Mouse (Mus musculus) lung, postnatal 14 days (tissue): ENCODE measurements at regions not wholly inside any gene's neighbourhood (a gene's known extent, or its start where the extent isn't known, plus 50 kb on each side); places are given as distances from the start of the nearest gene placed in this dataset.

ENCODE experiments used
- DNase-seq: peaks from one replicate; pipeline ENCODE4 v3.0.0; 2021

DNA sequence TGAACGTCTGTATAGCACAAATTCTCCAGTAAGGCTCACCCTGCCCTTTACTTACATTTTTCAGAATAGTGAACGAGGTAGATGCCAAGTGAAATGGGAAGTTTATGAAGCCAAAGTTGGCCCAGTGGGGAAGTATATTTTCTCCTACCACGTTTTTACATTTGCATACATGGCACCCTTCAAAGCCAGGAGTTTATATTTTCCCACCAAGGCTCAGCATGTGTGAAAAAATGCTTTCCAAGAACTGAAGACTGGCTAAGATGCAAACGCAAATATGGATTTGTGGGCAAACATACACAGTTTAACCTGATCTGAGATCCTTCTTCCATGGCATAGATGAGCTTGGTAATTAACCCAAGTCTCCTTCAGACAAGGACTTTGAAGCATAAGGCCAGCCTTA lies 2209.4 kb upstream of the Gm7489 start:
- DNase-seq = no peak

GRCm38 (mm10) chr15:51676694-51677093 lies 2208.0 kb upstream of the Gm7489 start:
- no peak for DNase-seq

DNA sequence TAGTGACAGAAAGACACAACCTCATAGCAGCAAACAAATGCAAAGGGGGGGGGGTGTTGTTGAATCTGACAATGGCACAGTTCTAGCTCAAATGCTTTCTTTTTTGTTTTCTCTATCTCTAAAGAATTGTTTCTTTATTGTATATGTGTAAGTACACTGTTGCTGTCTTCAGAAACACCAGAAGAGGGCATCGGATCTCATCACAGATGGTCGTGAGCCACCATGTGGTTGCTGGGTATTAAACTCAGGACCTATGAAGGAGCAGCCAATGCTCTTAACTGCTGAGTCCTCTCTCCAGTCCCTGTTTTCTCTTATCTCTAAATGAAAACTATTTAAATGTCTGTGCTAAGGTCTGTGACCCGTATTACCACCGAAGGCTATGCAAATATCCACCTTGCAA lies 2207.4 kb upstream of the Gm7489 start:
- DNase-seq = no peak

DNA sequence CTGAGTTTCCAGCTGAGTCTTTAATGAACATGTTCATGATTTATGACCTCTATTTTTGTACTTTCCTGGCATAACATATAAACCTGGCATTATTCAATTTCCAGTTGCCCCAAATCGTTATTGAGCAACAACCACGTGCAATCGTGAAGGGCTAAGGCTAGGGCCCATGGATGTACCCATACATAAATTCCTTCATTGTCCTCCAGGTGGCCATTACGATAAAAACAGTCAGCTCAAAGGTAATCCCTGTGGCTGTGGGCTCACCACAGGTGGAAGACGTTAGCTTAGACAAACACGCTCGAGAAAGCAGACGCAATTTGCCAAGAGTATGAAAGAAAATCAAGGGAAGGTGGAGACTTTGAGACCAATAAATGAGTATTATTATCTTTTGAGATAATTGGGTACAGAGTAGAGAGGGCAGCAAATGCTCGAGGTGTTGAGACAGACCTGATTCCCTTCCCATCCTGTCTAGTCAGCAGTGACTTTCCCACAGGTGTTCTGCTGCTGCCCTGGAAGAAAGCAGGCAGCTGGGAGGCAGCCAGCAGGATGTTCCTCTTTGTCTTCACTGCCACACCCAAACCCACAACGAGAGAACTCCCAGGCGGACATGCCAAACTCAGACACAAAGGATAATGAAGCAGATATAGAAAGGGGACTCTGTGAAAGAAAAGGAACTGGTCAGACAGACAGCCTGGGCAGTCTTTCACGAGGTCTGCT lies 2205.4 kb upstream of the Gm7489 start:
- DNase-seq = no peak

- DNase-seq = no peak
These were observed 2204.2 kb upstream of the Gm7489 start for GRCm38 (mm10) chr15:51680494-51680893.

DNA sequence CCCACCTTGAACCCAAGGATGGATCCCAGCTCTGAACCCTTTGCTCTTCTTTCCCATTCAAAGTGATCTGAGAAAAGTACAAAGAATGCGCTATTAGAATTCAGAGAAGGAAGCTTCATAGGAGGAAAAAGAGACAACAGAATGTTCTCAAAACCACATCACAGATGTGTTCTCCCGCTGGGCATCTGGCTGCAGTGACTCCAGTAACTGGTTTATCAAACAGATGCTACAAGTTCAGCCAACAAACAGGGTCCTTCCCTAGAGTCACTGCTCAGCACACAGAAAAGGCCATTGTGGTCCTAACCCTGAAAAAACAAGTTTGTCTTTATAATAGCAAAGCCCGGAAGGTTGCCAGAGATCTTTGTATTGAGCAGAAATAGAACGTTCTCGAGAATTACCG lies 2203.5 kb upstream of the Gm7489 start:
- DNase-seq = no peak

- no peak for DNase-seq
These were observed 2202.4 kb upstream of the Gm7489 start for GRCm38 (mm10) chr15:51682331-51682730.

GRCm38 (mm10) chr15:51687007-51687540 lies 2197.6 kb upstream of the Gm7489 start:
- DNase-seq = no peak

- DNase-seq = no peak
These were observed 2195.2 kb upstream of the Gm7489 start for GRCm38 (mm10) chr15:51689498-51689897.

DNA sequence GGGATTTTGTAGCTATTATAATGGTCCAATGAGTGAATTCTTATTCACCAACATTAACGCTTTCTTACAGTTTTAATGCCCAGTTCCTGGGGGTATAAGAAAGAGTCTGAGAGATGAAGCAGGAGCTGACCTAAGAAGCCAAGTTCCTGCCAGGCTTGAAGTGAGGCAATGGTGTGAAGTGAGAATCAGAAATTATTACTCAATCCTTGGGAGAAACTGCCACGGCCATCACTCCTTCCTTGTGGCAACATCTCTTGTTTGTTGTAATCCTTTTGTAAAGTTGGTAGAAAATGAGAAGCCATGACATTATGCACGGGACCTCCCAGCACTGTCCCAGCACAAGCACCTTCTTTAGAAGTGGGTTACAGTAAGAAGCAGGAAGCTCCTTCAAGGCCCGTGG lies 2192.0 kb upstream of the Gm7489 start:
- no peak for DNase-seq

- peak; percentile 71 for DNase-seq
These were observed 2188.2 kb upstream of the Gm7489 start for GRCm38 (mm10) chr15:51696344-51697016.

GRCm38 (mm10) chr15:51704198-51704597 lies 2180.5 kb upstream of the Gm7489 start:
- no peak for DNase-seq

- DNase-seq = peak; percentile 25
These were observed 2174.6 kb upstream of the Gm7489 start for GRCm38 (mm10) chr15:51709871-51710655.

- DNase-seq = no peak
These were observed 2163.8 kb upstream of the Gm7489 start for GRCm38 (mm10) chr15:51720873-51721308.

GRCm38 (mm10) chr15:51721363-51721762 lies 2163.3 kb upstream of the Gm7489 start:
- no peak for DNase-seq

DNA sequence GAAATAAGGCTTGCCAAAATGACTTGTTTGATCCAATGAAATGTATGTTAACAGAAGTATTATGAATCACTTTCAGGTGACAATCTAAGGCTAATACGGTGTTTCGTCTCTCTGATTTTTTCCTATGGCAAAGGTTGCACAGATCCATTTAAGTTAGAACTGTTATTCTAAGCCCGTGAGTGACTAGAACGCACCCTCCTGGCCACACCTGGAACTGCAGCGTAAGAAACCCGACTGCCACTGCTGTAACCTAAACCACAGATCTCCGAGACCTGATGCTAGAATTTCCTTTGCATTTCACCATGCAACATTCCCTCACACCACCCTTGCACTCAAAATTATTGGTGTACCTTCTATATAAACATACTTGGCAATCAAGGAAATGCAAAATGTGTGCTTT lies 2160.6 kb upstream of the Gm7489 start:
- DNase-seq = no peak

DNA sequence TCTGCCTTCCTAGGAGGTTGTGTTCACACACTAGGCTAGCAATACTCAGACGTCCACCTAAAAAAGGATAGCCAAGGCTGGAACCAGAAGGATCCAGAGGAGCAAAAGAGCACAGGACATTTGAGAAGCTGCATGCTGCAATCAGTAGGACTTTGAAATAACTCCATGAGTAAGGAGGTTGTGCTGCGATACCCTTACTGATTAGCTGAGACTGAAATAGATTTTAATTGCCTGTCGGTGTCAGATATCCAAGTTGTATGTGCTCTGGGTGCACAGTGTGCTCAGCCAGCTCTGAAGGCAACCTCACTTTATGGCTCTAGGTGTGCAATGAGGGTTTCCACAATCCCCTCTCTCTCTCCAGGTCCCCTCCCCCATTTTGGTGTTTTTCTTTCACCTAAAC lies 2159.2 kb upstream of the Gm7489 start:
- DNase-seq = no peak

DNA sequence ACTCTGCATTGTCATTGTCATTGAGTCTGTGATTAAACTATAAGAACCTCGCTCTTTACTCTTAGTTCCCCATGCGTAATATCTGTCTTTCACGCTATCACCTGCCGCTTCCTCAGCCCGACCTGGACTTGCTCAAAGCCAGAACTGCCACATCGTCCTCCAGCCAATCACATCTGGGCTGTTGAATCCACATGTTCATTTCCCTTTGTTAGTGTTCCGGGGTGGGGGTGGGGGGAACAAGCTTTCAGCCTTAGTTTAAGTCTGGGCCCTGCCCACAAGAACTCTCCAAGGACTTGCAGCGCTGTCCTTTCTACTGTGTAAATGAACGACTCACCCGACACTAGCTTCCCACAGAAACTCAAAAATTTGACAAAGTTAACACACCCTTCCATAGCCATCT lies 2154.6 kb upstream of the Gm7489 start:
- no peak for DNase-seq

DNA sequence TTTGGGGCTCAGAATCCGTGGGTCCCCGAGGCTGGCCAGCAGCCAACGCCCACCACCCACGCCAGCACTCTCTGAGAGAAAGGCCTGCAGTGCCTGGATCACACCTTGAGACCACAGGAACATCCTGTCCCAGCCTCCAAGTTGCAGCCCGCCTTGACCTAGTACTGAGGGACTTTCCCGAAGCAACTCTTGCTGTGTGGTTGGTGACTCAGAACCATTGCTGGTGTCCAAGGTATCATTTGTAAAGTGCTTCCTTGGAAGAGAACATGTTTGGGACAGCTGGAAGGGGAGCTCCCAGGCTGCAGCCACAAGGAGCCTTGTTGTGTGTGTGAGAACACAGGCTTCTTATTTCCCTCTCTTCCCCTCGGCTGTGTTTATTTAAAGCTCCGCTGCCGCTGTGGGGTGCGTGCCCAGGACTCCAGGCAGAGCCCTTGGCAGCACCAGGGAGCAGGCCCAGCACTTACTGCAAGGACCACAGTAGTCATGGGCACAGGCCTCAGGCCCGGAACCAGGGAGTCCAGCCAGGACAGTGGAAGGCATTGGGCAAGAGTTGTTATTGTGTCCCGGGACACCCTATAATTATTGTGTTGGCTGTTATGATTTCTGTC lies 2153.8 kb upstream of the Gm7489 start:
- DNase-seq = peak; percentile 34

GRCm38 (mm10) chr15:51734194-51734593 lies 2150.5 kb upstream of the Gm7489 start:
- DNase-seq = no peak
